Mouse (Mus musculus): ENCODE measurements at regions not wholly inside any gene's neighbourhood (a gene's known extent, or its start where the extent isn't known, plus 50 kb on each side); places are given as distances from the start of the nearest gene placed in this dataset.
A peak's percentile ranks its signal among the peaks of the same experiment; 100 is the strongest.

DNA sequence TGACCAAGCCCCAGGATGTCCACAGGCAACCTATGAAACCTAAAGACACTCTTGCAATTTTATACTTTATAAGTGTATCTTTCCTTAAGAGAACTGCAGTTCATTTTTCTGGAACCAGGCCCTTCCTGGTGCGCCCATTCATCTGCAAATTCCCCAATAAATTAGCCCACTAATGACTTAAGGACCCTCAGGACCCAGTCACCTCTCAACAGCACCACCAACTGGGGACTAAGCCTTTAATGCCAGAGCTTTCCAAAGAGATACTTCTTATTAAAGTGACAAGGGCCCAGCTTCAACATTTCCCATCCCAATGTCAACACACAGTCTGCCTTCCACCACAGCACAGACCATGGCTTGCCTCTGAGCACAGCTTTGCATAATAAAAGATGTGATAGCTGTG is 237.6 kb upstream of the Pabpc6 start:
- no peak for DNase-seq (ENCODE audit: low read depth, low spot score)

DNA sequence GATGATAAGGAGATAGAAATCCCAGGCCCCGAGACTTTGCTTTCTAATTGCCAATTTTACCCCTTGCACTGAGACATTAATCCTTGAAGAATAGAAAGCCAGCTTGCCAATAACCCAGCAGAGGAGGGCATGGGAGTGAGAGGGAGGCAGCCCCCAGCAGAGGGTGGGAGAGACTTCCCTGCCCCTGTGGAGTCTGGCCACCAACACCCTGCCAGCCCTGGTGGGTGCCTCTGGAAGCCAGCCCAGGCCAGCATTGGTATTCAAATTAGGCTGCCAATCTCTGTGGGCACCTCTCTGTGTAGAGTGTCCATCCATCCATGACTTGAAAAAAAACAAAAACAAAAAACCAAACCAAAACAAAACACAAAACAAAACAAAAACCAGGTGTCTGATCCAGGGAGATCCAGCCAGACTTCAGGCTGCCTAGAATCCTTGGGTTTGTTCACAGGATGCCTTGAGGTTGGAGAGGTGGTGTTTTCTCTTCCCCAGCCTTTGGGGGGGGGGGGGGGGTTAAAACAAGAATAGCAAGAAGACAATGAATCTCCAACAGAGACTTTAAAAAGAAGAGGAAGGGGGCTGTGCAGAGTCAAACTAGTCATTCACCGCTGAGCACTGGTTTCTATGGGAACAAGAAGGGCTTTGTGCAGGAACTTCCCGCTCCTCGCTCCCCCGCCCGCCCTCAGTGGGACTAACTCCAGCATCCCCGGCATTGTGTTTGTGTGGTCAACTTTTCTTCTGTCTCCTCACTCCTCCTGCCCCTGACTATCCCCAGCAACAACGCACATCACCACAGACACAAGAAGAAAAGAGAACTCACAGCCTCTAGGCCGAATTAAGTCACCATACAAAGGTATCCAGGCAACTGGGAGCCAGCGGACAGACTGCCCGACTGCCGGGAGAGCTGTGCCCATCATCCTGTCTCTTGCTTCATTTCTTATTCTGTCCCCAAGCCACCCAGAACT is 236.3 kb upstream of the Pabpc6 start:
- no peak for DNase-seq (ENCODE audit: low read depth, low spot score)

DNA sequence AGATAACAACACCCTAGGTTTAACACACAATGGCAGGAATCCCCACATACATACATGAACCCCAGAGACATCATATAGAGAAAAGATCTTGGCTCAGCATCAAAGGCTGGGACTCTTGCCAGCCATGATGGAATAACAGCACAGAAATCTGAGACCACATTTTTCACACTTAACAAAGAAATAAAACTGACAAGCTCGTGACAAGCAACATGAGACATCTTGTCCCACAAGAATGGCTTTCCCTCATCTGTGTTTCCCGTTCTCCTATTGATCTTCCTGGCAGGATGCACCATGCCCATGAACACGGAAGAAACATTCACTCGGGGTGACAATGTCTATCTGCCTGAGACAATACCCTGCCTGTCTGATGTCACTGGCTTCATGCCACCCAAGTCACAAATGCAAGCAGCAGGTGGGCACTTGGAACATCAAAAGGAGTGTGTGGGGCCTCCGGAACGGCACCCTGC is 235.0 kb upstream of the Pabpc6 start:
- no peak for DNase-seq (ENCODE audit: low read depth, low spot score)

- peak; percentile 19 for DNase-seq (ENCODE audit: low read depth, low spot score)
Measured at GRCm38 (mm10) chr17:9903313-9903712, 233.8 kb upstream of the Pabpc6 start.

DNA sequence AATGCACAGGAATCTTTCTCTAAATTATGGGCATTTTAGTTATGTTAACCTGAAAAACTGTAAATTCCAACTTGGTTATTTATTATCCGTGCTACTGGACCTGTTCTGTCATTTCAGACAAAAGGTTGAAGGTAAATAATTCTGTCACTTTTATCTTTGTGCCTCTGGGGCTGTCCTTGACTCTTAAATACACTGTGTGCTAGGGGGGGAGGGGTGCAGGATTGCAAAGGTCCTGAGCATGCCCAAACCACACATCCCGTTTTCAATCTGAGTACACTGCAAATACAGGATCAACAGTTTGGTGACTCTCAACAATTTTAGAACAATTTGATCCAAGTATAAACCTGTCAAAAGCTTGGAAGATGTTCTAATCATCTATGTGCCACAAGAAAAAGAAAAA is 227.4 kb upstream of the Pabpc6 start:
- no peak for DNase-seq (ENCODE audit: low read depth, low spot score)

DNA sequence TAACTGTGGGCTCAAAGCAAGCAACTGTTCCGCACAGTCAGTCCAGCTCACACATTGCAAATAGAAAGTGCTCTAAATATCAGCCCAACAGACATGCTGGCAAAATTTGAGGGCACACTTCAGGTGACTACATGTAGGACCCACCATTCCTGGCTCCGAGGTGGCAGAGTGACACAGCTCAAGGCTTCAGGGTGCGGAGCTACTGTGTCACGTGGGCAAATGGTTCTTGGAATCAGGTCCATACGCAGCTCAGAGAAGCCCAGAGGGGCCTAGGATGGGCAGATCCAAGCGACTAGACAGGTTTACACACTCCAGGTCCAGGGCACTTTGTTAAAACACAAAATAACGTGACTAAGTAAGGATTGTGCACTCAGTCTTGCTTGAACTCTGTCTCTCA is 226.2 kb upstream of the Pabpc6 start:
- DNase-seq (ENCODE audit: low read depth, low spot score), result no peak

GRCm38 (mm10) chr17:9894828-9895685 is 225.5 kb upstream of the Pabpc6 start:
- DNase-seq (ENCODE audit: low read depth, low spot score), result peak; percentile 86

- DNase-seq (ENCODE audit: low read depth, low spot score), result no peak
Measured at GRCm38 (mm10) chr17:9893966-9894365, 224.4 kb upstream of the Pabpc6 start.

- no peak for DNase-seq (ENCODE audit: low read depth, low spot score)
Measured at GRCm38 (mm10) chr17:9892776-9893175, 223.3 kb upstream of the Pabpc6 start.

- no peak for DNase-seq (ENCODE audit: low read depth, low spot score)
Measured at GRCm38 (mm10) chr17:9892141-9892540, 222.6 kb upstream of the Pabpc6 start.

- no peak for DNase-seq (ENCODE audit: low read depth, low spot score)
Measured at GRCm38 (mm10) chr17:9888494-9888893, 219.0 kb upstream of the Pabpc6 start.

GRCm38 (mm10) chr17:9885110-9885509 is 215.6 kb upstream of the Pabpc6 start:
- DNase-seq (ENCODE audit: low read depth, low spot score), result no peak

GRCm38 (mm10) chr17:9882639-9883226 is 213.2 kb upstream of the Pabpc6 start:
- DNase-seq (ENCODE audit: low read depth, low spot score), result no peak

DNA sequence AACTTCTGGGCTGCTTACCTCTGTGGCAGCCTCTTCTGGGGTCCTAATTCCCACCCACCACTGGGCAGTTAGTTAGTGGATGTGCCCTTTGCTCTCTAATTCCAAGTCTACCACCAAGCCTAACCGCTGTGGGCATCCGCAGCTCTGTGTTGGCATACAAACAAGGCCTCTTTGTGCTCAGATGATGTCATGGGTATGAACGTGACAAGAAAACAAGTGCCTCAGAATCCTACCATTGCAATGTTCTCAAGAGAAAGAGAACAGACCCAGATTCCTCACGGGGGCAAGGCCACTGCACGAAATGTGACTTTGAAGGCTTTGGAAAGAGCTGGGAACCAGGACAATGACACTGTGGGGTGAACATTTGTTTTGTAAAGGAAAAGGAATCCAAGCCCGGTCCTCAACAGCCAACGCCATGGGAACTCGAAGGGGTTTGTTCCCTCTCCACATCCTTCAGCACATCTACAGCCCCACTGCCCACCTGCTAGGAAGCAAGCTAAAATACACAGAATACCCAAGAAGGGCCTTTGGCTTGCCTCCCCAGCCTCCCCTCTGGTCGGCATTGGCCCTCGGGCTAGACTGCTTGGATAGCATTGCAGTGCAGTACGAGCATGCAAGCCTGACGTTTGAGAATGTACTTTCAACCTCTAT is 210.2 kb upstream of the Pabpc6 start:
- DNase-seq (ENCODE audit: low read depth, low spot score), result no peak

DNA sequence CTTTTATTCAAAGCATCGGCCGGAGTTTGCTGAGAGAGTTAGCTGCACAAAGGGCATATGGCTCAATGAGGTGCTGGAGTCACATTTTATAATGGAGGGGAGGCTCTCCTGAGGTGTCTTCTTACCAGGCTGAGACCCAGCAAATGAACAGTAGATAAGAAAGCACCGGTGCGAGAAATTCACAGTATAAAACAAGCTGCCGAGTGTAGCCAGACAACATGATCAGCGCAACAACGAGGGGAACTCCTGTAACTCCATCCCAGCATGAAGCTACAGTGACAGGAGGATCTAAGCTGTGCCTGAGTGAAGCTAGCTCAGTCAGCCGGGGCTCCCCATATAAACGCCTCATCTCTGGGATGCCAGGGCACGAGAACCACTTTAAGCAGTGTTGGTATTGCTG is 204.2 kb upstream of the Pabpc6 start:
- DNase-seq (ENCODE audit: low read depth, low spot score), result no peak

DNA sequence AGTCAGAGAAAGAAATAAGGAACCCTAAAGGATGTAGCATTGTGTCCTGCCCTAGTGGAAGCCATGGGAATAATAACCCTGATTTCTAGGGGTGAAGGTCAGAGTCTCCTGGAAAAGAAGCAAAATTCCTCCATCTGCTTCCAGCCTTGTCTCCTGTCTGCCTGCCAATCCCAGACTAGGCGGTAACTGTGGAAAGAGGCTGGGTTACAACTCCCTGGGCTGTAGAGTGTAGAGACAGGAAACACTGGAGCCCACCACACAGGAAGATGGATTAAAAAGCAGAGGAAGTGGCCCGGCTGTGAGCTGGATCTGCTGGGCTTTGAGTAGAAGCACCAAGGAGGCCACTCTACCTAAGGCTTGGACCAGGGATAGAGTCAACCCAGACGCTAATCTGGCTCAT is 200.7 kb upstream of the Pabpc6 start:
- no peak for DNase-seq (ENCODE audit: low read depth, low spot score)

GRCm38 (mm10) chr17:9868747-9869281 is 199.3 kb upstream of the Pabpc6 start:
- no peak for DNase-seq (ENCODE audit: low read depth, low spot score)

- DNase-seq (ENCODE audit: low read depth, low spot score), result no peak
Measured at GRCm38 (mm10) chr17:9864254-9864653, 194.7 kb upstream of the Pabpc6 start.

DNA sequence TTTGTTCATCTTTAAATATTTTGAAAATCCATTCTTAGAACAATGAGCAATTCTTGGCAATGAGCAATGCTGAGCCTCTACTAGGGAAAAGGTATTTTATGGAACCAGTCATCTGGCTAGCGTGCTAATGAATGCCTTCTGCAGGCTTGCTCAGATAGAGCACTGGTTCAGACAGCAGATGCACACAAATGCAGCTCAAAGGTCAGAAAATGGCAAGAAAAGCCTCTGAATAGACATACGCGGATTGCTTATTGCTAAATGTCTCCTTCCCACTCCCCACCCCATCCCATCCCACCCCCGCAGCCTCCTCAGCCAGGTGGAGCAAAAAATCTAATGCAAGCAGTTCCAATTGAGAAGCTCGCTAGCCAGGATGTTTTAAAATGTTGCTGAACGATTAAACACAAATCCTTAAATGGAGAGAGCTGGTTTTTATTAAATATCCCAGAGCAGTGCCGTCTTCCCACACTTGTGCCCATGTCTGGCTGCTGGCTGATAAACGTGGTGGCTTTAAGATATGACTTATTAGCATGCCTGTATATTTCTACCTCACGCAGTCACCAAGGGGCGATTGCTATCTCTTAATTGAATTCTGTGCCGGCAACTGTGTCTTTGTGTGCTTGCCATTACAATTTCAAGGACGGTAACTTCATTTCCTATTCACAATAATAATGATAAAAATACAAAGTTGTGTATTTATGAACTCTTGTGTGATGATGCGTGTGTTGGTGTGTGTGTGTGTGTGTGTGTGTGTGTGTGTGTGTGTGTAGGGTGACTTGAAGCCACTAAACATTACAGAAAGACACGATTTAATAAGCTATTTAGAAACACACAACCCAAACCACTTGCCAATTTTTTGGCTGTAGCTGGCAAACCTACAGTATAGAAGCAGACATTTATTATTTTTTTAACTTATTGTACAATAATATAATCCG is 192.7 kb upstream of the Pabpc6 start:
- DNase-seq (ENCODE audit: low read depth, low spot score), result no peak

- DNase-seq (ENCODE audit: low read depth, low spot score), result no peak
Measured at GRCm38 (mm10) chr17:9861346-9861745, 191.8 kb upstream of the Pabpc6 start.

Data from skeletal muscle tissue, adult 2 months (tissue).